Mouse (Mus musculus) ZHBTc4 (cell line): ENCODE results near the gene 4930404N11Rik.

Experiments
- DNase-seq: peaks from one replicate; pipeline ENCODE4 v3.0.0-alpha.2; 2011; ENCODE audit warnings: low read depth, low spot score

4930404N11Rik gene

DNA sequence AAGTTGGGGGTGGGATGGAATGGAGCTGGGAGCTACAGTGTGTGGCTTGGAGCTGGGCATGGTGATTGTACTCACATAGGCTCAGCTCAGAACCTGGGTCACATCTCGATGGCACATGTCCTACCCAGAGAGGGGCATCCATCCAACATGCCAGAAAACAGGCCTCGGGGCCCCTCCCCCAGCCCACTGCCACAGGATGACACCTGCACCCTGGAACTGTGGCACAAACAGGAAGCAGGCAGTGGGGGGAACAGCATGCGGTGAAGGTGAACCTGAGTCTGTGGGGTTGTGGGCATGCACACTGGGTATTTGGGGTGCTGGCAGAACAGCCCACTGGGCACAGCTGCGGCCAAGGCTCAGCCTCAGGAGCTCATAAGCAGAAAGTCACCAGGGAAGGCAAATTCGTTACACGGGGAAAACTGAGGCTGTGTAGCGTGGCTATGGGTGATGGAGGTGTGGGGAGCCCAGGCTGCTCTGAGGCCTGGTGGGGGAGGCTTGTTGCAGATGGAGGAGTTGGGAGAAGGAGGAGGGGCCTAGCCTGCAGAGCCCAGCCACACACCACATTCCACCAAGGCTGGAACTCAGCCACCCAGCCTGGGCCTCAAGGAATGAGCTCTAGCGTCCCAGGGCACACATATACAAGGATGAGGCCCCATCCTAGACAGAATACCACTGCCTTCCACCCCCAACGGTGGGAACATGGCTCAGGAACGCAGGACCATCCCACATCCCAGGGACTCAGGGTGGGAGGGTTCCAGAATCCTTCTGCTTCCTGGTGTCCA, 36.2 kb downstream of the 4930404N11Rik start:
- DNase-seq, result no peak

DNA sequence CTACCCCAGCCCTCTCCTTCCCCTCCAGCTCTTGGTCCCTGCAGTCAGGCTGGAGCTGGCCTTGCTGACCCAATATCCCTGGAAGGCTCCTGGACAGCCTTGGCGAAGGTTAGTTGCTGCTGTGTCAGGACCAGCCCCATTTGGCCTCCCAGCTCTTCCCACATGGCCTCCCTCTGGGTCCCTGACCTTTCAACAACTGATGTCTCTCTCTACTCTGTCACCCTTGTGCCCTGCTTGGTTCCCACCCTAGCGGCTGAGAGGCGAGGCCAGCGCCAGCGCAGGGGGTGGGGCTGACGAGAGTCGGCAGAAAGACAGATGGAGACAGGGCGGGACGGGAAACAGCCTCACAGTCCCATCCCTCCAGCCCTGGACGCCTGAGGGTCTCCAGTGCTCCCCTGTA, 37.2 kb downstream of the 4930404N11Rik start, which contains the start of gene Tbxa2r:
Tbxa2r (plus strand) TSS at position 346 of the 400 bp plus-strand sequence.
- DNase-seq, result no peak

DNA sequence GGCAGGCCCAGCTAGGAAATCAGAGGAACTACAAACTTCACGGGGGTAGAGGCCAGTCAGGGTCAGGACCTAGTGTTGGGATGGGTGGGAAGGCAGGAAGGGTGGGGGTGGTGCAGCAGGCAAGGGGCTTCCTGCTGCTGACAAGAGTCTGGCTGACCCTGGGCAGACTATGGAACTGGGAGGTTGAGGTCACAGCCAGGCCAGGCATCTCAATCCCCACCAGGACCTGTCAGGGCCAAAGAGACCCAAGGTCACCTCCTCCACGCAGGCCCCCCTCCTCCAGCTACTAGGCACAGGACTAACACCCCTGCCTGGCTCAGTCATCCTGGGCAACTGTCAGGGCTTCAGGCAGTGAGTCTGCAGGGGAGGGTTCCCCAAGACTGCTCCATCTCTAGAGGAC, 37.7 kb downstream of the 4930404N11Rik start:
- no peak for DNase-seq

- no peak for DNase-seq
Observed at GRCm38 (mm10) chr10:81326858-81327257, 38.8 kb downstream of the 4930404N11Rik start.

- no peak for DNase-seq
Observed at GRCm38 (mm10) chr10:81325781-81326180, 39.8 kb downstream of the 4930404N11Rik start.

GRCm38 (mm10) chr10:81325176-81325575, 40.4 kb downstream of the 4930404N11Rik start:
- no peak for DNase-seq

DNA sequence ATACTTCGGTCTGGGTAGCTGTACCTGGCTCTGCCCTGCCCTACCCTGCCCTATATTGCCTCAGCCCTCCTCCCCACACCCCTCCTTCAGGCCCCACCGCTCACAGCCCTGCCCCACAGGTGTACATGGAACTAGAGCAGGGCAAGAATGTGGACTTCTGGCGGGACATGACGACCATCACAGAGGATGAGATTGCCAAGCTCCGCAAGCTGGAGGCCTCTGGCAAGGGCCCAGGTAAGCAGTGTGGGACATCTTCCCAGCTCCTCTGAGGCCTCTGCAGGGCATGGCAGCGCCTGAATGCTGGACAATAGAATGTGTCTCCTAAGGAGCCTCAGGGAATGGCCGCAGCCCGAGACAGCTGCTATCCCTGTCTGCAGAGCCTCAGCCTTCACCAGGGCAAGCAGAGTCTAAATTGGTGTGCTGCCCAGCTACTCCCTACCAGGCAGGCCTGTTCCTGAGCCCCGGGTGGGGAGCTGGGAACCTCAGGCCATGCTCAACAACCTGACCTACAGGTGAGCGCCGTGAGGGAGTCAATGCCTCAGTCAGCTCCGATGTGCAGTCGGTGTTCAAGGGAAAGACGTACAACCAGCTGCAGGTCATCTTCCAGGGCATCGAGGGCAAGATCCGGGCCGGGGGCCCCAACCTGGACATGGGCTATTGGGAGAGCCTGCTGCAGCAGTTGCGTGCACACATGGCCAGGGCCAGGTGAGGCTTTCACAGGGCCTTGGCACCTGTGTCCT, 41.7 kb downstream of the 4930404N11Rik start:
- no peak for DNase-seq

GRCm38 (mm10) chr10:81323141-81323775, 42.4 kb downstream of the 4930404N11Rik start:
- DNase-seq, result no peak

DNA sequence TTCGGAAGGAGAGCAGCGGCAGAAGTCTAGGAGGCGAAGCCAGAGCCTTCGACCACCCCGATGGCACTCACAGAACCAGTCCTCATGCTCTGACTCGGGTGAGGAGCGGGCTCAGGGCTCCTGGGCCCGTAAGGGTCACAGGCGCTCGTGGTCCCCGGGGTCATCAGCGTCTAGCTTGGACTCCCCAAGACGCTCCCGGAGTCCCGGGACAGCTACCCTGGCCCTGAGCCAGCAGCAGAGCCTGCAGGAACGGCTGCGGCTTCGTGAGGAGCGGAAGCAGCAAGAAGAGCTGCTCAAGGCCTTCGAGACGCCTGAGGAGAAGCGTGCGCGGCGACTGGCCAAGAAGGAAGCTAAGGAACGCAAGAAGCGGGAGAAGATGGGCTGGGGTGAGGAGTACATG, 43.2 kb downstream of the 4930404N11Rik start:
- no peak for DNase-seq

- no peak for DNase-seq
Observed at GRCm38 (mm10) chr10:81321436-81321835, 44.2 kb downstream of the 4930404N11Rik start.

- DNase-seq, result peak; percentile 100
Observed at GRCm38 (mm10) chr10:81320550-81321347, 44.9 kb downstream of the 4930404N11Rik start, which contains the start of gene Cactin. Cactin (plus strand) TSS chr10:81321103.

DNA sequence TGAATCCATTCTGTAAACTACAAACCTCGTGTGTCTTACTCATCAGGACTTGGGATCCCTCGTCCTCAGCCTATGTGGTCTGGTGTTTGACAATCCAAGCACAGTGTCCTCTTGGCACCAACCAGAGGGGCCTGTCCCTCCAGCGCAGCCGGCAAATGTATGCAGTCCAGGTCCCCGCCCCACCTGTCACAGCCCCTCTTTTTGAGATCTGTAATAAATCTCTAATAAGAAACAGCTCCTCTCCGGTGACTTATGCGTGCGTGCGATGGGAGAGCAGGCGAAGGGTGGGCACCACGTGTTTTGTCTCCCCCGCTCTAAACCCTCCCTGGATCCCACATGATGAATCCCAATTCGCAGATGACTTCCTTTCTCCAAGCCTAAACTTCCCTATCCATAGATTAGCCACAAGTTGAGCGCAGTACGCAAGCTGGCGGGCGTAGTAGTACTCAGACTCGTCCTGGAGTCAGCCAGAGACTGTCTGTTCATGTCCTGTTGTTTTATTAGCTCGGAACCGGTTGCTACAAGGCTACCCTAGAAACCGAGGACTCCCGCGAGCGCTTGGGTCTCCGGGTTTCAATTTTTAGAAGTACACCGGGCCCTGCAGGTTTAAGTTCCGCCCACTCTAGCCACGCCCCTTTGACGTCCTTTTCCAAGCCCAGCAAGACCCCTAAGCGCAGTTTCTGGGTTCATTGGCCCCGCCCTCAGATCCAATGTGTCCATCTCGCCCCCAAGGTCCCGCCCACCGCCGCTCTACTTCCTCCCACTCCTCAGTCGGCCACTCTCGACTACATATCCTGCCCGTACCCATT, 45.7 kb downstream of the 4930404N11Rik start:
- peak; percentile 100 for DNase-seq

GRCm38 (mm10) chr10:81319330-81319699, 46.3 kb downstream of the 4930404N11Rik start:
- no peak for DNase-seq

DNA sequence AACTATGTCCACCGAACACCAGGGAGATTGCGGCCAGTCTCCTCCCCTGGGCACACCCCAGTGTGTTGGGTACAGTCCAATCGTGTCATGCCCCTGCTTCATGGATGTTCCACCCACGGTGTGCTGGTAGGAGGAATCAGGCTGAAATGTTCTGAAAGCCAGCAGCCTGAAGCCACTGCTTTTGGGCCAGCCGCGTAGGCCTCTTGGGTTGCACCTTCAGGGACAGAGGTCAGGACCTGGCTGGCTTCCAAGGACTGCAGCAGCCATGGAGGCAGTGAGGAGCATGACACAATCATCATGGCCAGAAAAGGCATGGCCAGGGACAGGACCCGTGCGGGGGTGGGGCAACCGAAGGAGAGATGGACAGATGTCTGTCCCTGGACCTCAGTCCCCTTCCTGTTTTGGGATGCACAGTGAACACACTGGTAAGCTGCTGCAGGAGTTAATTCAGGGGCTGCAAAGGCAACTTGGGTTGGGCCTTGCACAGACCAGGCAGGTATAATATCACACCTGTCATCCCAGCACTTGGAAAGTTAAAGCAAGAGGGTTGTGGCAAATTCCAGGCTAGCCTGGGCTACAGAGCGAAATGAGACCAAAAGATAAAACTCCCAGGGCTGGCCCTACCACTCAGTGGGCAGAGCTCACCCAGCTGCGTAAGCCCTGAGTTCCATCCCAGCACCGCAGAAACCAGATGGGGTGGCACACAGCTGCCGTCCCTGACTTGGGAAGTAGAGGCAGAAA, 46.9 kb downstream of the 4930404N11Rik start:
- DNase-seq, result no peak

DNA sequence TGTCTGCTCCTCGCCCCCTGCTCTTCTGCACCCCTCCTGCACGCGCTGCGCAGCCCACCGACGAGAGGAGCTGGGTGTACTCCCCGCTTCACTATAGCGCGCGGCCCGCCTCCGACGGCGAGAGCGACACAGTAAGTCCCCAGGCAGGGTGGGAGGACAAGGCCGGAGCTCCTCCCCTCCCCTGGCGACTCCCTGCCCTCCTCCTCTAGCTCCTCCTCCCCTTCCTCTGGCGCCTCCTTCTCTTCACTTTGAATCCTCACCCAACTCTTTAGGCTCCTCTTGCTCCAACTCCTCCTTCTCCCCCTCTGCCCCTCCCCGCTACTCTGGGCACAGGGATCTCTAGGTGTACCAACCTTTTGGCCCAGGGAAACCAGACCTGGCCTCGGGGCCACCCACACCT, 48.3 kb downstream of the 4930404N11Rik start:
- peak; percentile 95 for DNase-seq

DNA sequence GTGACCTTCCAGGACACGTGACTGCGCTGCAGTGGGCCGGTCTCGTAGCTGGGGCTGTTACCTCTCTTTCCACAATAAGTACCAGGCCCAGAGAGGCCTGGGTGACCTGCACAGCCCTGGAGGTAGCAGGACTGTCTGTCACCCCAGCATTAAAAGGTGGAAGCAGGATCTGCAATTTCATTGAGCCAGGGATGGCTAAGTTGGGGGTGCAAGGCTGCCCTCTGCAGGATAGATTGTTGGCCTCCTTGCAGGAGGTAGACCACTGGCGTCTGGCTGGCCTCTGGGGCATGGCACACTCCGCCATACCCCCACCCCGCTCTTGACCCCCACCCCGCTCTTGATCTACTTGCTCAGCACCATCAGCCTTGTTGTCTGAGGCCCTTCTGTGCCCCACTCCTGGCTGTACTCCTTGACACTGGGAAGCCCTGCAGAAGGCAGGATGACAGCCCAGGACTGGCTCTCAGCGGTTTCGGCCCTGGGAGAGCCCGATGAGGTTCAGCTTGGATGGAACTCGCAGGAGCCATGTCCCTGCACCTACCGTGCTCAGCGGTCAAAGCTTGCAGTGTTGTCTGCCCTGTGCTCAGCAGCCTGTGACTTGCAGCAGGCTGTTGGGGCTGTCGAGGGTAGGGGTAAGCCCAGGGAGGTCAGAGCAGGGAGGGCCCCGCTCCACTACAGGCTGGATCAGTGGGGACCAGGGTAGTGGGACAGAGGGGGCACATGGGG, 49.1 kb downstream of the 4930404N11Rik start:
- no peak for DNase-seq

GRCm38 (mm10) chr10:81315587-81315986, 50.0 kb downstream of the 4930404N11Rik start:
- no peak for DNase-seq

DNA sequence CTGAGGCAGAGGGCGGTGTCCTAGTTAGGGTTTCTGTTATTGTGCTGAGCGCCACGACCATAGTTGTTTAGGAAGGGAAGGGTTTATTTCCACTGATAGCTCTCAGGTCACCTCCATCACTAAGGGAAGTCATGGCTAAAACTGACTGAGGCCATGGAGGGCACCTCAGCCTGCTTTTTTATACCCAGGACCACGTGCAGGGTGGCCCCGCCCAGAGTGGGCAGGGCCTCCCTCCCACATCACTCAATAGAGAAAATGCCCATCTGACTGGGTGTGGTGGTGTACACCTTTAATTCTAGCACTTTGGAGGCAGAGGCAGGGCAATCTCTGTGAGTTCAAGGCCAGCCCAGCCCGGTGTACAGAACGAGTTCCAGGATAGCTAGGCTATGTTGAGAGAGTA, 51.4 kb downstream of the 4930404N11Rik start:
- DNase-seq, result peak; percentile 54

- DNase-seq, result no peak
Observed at GRCm38 (mm10) chr10:81313581-81313980, 52.0 kb downstream of the 4930404N11Rik start.
